Mouse (Mus musculus): Measurements from ENCODE around the gene Ccdc162. TPM values are rescaled to one million over a fixed set of nuclear protein-coding genes. Genes with fewer than 3 reads are reported as not detected.

Ccdc162 gene
- polyA plus RNA-seq, 1 experiment from 2014 or later: 0.51 TPM

GRCm38 (mm10) chr10:41575451-41576327 is 140.7 kb downstream of the Ccdc162 start:
- no peak for ATAC-seq (ENCODE audit: insufficient number of reproducible peaks, insufficient read depth, low FRiP score, low read depth)
- WGBS: 66% methylated on average over 8 of the region's 8 CpGs

DNA sequence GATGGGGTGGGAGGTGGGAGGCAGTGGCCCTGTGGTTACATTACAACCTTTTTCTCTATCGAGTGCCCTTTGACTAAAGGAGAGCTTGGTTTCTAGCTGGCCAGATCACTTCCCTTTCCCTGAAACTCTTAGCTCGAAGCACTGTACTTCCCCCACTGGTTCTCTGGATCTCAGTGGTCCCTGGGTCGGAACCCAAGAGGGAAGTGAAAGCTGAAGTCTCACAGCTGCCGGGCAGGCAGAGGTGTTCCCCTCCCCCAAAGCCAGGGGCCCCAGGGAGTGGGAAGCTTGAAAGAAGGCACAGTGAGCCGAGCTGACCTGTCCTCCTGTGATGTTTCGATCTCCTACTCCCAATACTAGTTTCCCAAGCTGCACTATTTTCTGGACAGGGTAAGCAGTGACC is 143.2 kb downstream of the Ccdc162 start:
- 19% methylated on average over 6 of the region's 6 CpGs for WGBS
- H3K4me2 ChIP-seq (replicated peaks; ENCODE audit: low read depth, low read length): peak overlapping the region; percentile 16
- H3K4me3 ChIP-seq (ENCODE audit: low read depth, low read length): no peak overlapping the region
- peak; percentile 40; the same call in 1 of the 2 replicates for ATAC-seq (ENCODE audit: insufficient number of reproducible peaks, insufficient read depth, low FRiP score, low read depth)
- H3K27me3 ChIP-seq (ENCODE audit: control insufficient read depth, insufficient read depth, low read length): no peaks in the 10 kb centered on the region
- H3K9me3 ChIP-seq (ENCODE audit: control insufficient read depth, low read depth, low read length): no peaks in the 10 kb centered on the region
- peaks cover 6% of the 10 kb centered on the region; the same call in 1 of the 2 replicates for H3K4me1 ChIP-seq (ENCODE audit: control insufficient read depth, insufficient read depth, low read length)
- H3K27ac ChIP-seq (ENCODE audit: low read length): peak overlapping the region; percentile 61; the same call in 1 of the 2 replicates
- no peak overlapping the region for H3K9ac ChIP-seq (replicated peaks; ENCODE audit: low read depth, low read length)
- no peaks in the 10 kb centered on the region for H3K36me3 ChIP-seq (ENCODE audit: control insufficient read depth, insufficient read depth, low read length)

More at GRCm38 (mm10) chr10:41575451-41576327, 140.7 kb downstream of the Ccdc162 start:
- no peak overlapping the region for H3K27ac ChIP-seq (ENCODE audit: low read length)
- no peaks in the 10 kb centered on the region for H3K36me3 ChIP-seq (ENCODE audit: control insufficient read depth, insufficient read depth, low read length)
- H3K27me3 ChIP-seq (ENCODE audit: control insufficient read depth, insufficient read depth, low read length): no peaks in the 10 kb centered on the region
- peaks cover 6% of the 10 kb centered on the region; the same call in 1 of the 2 replicates for H3K4me1 ChIP-seq (ENCODE audit: control insufficient read depth, insufficient read depth, low read length)
- no peak overlapping the region for H3K4me3 ChIP-seq (ENCODE audit: low read depth, low read length)
- H3K4me2 ChIP-seq (replicated peaks; ENCODE audit: low read depth, low read length): no peak overlapping the region
- H3K9me3 ChIP-seq (ENCODE audit: control insufficient read depth, low read depth, low read length): no peaks in the 10 kb centered on the region
- no peak overlapping the region for H3K9ac ChIP-seq (replicated peaks; ENCODE audit: low read depth, low read length)

DNA sequence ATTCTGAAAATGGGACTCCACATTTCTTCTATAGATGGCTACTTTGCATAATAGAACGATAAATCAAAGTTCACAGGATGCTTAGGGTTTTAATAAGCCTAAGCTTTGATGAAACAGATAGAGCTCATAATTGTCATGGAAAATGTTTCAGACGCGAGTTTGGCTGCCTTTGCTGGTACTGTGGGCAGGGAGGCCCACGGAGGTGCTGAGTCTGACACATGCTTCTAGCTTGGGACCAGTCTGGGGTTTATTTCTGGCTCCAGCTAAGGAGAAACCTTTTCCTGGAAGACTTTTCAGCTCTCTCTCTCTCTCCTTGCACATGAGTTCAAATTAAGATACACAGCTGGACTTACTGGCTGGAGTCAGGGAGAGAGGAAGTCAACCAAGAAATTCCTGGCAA is 144.2 kb downstream of the Ccdc162 start:
- Histone ChIP-seq H3K9me3 (ENCODE audit: control insufficient read depth, low read depth, low read length) (no peaks in the 10 kb centered on the region), H3K36me3 (ENCODE audit: control insufficient read depth, insufficient read depth, low read length) (no peaks in the 10 kb centered on the region), H3K9ac (replicated peaks; ENCODE audit: low read depth, low read length) (no peak overlapping the region), H3K4me2 (replicated peaks; ENCODE audit: low read depth, low read length) (no peak overlapping the region), H3K27ac (ENCODE audit: low read length) (no peak overlapping the region), H3K27me3 (ENCODE audit: control insufficient read depth, insufficient read depth, low read length) (no peaks in the 10 kb centered on the region), H3K4me1 (ENCODE audit: control insufficient read depth, insufficient read depth, low read length) (peaks cover 6% of the 10 kb centered on the region; the same call in 1 of the 2 replicates), H3K4me3 (ENCODE audit: low read depth, low read length) (no peak overlapping the region)
- 78% methylated on average over 4 of the region's 4 CpGs for WGBS
- ATAC-seq (ENCODE audit: insufficient number of reproducible peaks, insufficient read depth, low FRiP score, low read depth): no peak

DNA sequence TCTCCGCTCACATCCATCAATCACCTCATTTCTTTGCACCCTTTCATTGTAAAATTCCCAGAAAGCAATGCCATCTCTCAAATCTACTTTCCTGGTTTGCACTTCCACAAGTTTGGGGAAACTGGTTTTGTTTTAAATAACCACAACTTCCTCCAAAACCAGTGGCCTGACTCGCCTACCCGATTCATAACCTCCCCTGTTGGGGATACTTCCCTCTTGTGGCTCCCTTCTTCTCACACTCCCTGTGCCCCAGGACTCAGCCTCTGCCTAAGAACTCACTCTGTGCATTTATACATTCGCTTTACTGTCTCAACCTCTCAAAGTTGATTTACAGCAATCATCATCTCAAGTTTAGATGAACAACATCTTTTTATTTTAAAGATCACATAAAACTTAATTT is 145.4 kb downstream of the Ccdc162 start:
- Histone ChIP-seq H3K4me3 (ENCODE audit: low read depth, low read length) (no peak overlapping the region), H3K9ac (replicated peaks; ENCODE audit: low read depth, low read length) (no peak overlapping the region), H3K36me3 (ENCODE audit: control insufficient read depth, insufficient read depth, low read length) (no peaks in the 10 kb centered on the region), H3K27ac (ENCODE audit: low read length) (no peak overlapping the region), H3K9me3 (ENCODE audit: control insufficient read depth, low read depth, low read length) (no peaks in the 10 kb centered on the region), H3K27me3 (ENCODE audit: control insufficient read depth, insufficient read depth, low read length) (no peaks in the 10 kb centered on the region), H3K4me2 (replicated peaks; ENCODE audit: low read depth, low read length) (no peak overlapping the region), H3K4me1 (ENCODE audit: control insufficient read depth, insufficient read depth, low read length) (peaks cover 6% of the 10 kb centered on the region; the same call in 1 of the 2 replicates)
- no peak for ATAC-seq (ENCODE audit: insufficient number of reproducible peaks, insufficient read depth, low FRiP score, low read depth)
- 78% methylated on average over 4 of the region's 4 CpGs for WGBS

DNA sequence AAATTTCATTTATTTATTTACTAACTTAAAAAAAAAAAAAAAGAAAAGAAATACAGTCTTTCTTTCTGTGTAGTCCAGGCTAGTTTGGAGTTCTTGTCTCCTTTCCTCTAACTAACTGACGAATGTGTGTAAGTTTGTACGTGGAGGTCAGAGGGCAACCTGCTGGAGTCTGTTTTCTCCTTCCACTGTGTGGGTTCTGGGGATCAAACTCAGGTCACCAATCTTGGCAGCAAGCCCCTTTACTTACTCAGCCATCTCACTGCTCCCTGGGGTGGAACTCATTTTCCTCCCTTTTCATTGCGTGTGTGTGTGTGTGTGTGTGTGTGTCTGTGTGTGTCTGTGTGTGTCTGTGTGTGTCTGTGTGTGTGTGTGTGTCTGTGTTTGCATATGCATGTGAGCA is 148.1 kb downstream of the Ccdc162 start:
- no peak overlapping the region; the same call in 1 of the 2 replicates for H3K27ac ChIP-seq (ENCODE audit: low read length)
- no peaks in the 10 kb centered on the region for H3K9me3 ChIP-seq (ENCODE audit: control insufficient read depth, low read depth, low read length)
- no peak overlapping the region for H3K4me3 ChIP-seq (ENCODE audit: low read depth, low read length)
- no peaks in the 10 kb centered on the region for H3K27me3 ChIP-seq (ENCODE audit: control insufficient read depth, insufficient read depth, low read length)
- H3K9ac ChIP-seq (replicated peaks; ENCODE audit: low read depth, low read length): no peak overlapping the region
- no peak overlapping the region for H3K4me2 ChIP-seq (replicated peaks; ENCODE audit: low read depth, low read length)
- H3K36me3 ChIP-seq (ENCODE audit: control insufficient read depth, insufficient read depth, low read length): no peaks in the 10 kb centered on the region
- no peak; the same call in 1 of the 2 replicates for ATAC-seq (ENCODE audit: insufficient number of reproducible peaks, insufficient read depth, low FRiP score, low read depth)
- peaks cover 6% of the 10 kb centered on the region; the same call in 1 of the 2 replicates for H3K4me1 ChIP-seq (ENCODE audit: control insufficient read depth, insufficient read depth, low read length)
- WGBS: 22% methylated on average over 3 of the region's 3 CpGs

- H3K27me3 ChIP-seq (ENCODE audit: control insufficient read depth, insufficient read depth, low read length): no peaks in the 10 kb centered on the region
- H3K9me3 ChIP-seq (ENCODE audit: control insufficient read depth, low read depth, low read length): peaks cover 4% of the 10 kb centered on the region; the same call in 1 of the 2 replicates
- no peak overlapping the region for H3K27ac ChIP-seq (ENCODE audit: low read length)
- H3K4me1 ChIP-seq (ENCODE audit: control insufficient read depth, insufficient read depth, low read length): no peaks in the 10 kb centered on the region
- H3K36me3 ChIP-seq (ENCODE audit: control insufficient read depth, insufficient read depth, low read length): no peaks in the 10 kb centered on the region
- no peak for ATAC-seq (ENCODE audit: insufficient number of reproducible peaks, insufficient read depth, low FRiP score, low read depth)
- H3K4me2 ChIP-seq (replicated peaks; ENCODE audit: low read depth, low read length): no peak overlapping the region
- no peak overlapping the region for H3K4me3 ChIP-seq (ENCODE audit: low read depth, low read length)
- H3K9ac ChIP-seq (replicated peaks; ENCODE audit: low read depth, low read length): no peak overlapping the region
- 27% methylated on average over 5 of the region's 5 CpGs for WGBS
Measured at GRCm38 (mm10) chr10:41565141-41565540, 151.3 kb downstream of the Ccdc162 start.

GRCm38 (mm10) chr10:41561701-41562395 is 154.6 kb downstream of the Ccdc162 start:
- H3K4me1 ChIP-seq (ENCODE audit: control insufficient read depth, insufficient read depth, low read length): no peaks in the 10 kb centered on the region
- no peaks in the 10 kb centered on the region for H3K36me3 ChIP-seq (ENCODE audit: control insufficient read depth, insufficient read depth, low read length)
- no peak overlapping the region for H3K4me3 ChIP-seq (ENCODE audit: low read depth, low read length)
- WGBS: 87% methylated on average over 10 of the region's 10 CpGs
- H3K27ac ChIP-seq (ENCODE audit: low read length): no peak overlapping the region
- H3K9ac ChIP-seq (replicated peaks; ENCODE audit: low read depth, low read length): no peak overlapping the region
- peaks cover 8% of the 10 kb centered on the region; the same call in 1 of the 2 replicates for H3K9me3 ChIP-seq (ENCODE audit: control insufficient read depth, low read depth, low read length)
- no peak for ATAC-seq (ENCODE audit: insufficient number of reproducible peaks, insufficient read depth, low FRiP score, low read depth)
- H3K27me3 ChIP-seq (ENCODE audit: control insufficient read depth, insufficient read depth, low read length): no peaks in the 10 kb centered on the region
- H3K4me2 ChIP-seq (replicated peaks; ENCODE audit: low read depth, low read length): no peak overlapping the region

GRCm38 (mm10) chr10:41558401-41558800 is 158.0 kb downstream of the Ccdc162 start:
- WGBS: 95% methylated on average over 1 of the region's 1 CpGs
- peaks cover 8% of the 10 kb centered on the region; the same call in 1 of the 2 replicates for H3K9me3 ChIP-seq (ENCODE audit: control insufficient read depth, low read depth, low read length)
- no peak for ATAC-seq (ENCODE audit: insufficient number of reproducible peaks, insufficient read depth, low FRiP score, low read depth)
- peaks cover 3% of the 10 kb centered on the region for H3K4me1 ChIP-seq (ENCODE audit: control insufficient read depth, insufficient read depth, low read length)
- no peak overlapping the region for H3K4me3 ChIP-seq (ENCODE audit: low read depth, low read length)
- no peak overlapping the region for H3K27ac ChIP-seq (ENCODE audit: low read length)
- H3K27me3 ChIP-seq (ENCODE audit: control insufficient read depth, insufficient read depth, low read length): no peaks in the 10 kb centered on the region
- no peak overlapping the region for H3K4me2 ChIP-seq (replicated peaks; ENCODE audit: low read depth, low read length)
- H3K9ac ChIP-seq (replicated peaks; ENCODE audit: low read depth, low read length): no peak overlapping the region
- no peaks in the 10 kb centered on the region for H3K36me3 ChIP-seq (ENCODE audit: control insufficient read depth, insufficient read depth, low read length)
